Mouse (Mus musculus): ENCODE measurements around the gene Ptpa. TPM values are rescaled to one million over a fixed set of nuclear protein-coding genes. Genes with fewer than 3 reads are reported as not detected.

The Ptpa gene
- total RNA-seq, 2 experiments from 2014 or later = 61.0 to 127 TPM

DNA sequence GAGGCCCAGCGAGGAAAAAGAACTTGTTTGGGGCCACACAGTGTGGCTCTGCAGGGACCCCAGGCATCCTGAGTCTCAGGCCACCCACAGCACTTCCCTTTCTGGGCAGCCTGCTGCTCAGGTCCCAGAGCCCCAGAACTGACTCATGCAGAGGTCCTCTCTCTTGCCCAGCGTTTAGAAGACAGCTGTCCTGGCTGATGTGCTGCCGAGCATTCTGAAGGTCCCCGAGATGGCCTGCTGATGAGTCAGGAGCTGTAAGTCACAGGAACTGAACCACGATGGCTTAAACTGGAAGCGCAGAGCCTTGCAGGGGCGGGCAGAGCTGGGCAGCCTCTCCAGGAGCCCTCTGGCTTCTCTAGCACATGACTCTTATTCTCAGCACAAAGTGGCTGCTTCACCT is 71.8 kb downstream of the Ptpa start:
- ATAC-seq (replicated peaks; ENCODE audit: poor library complexity, severe bottlenecking) = peak; percentile 66

- ATAC-seq (replicated peaks; ENCODE audit: poor library complexity, severe bottlenecking) = peak; percentile 60
These were observed 74.5 kb downstream of the Ptpa start for GRCm38 (mm10) chr2:30490384-30490783.

GRCm38 (mm10) chr2:30495000-30495908 is 79.4 kb downstream of the Ptpa start:
- 0 out of 2 replicates have a peak, but pooled peaks have one; percentile 15 for ATAC-seq (replicated peaks; ENCODE audit: poor library complexity, severe bottlenecking)

GRCm38 (mm10) chr2:30495909-30496861 is 80.3 kb downstream of the Ptpa start:
- ATAC-seq (replicated peaks; ENCODE audit: poor library complexity, severe bottlenecking) = peak; percentile 82

Other genes starting within 250 kb of the Ptpa start
- gene Endog, start 244.5 kb upstream of the Ptpa start, total RNA-seq (2014; fragmentation: Nextera tagmentation) = 5.0 and 7.9 TPM in 2 replicates
- gene Endog, start 244.5 kb upstream of the Ptpa start, total RNA-seq (2017) = 3.2 and 8.3 TPM in 2 replicates
- gene Spout1, start 237.6 kb upstream of the Ptpa start, total RNA-seq (2014; fragmentation: Nextera tagmentation) = 40.2 and 58.2 TPM in 2 replicates
- 44.3 and 49.7 TPM in 2 replicates for gene Spout1, start 237.6 kb upstream of the Ptpa start, total RNA-seq (2017)
- gene Kyat1, start 210.2 kb upstream of the Ptpa start, total RNA-seq (2014; fragmentation: Nextera tagmentation) = 2.6 and 12.8 TPM in 2 replicates
- 4.7 and 8.5 TPM in 2 replicates for gene Kyat1, start 210.2 kb upstream of the Ptpa start, total RNA-seq (2017)
- 5.8 and 6.6 TPM in 2 replicates for gene Lrrc8a, start 178.3 kb upstream of the Ptpa start, total RNA-seq (2014; fragmentation: Nextera tagmentation)
- 5.3 and 8.7 TPM in 2 replicates for gene Lrrc8a, start 178.3 kb upstream of the Ptpa start, total RNA-seq (2017)
- not detected in 2 replicates for gene Gm28035, start 175.5 kb upstream of the Ptpa start, total RNA-seq (2014; fragmentation: Nextera tagmentation)
- gene Gm28035, start 175.5 kb upstream of the Ptpa start, total RNA-seq (2017) = not detected in 2 replicates
- 0.99 and 1.2 TPM in 2 replicates for gene Phyhd1, start 149.8 kb upstream of the Ptpa start, total RNA-seq (2014; fragmentation: Nextera tagmentation)
- 0.22 and 1.5 TPM in 2 replicates for gene Phyhd1, start 149.8 kb upstream of the Ptpa start, total RNA-seq (2017)
- 3.1 and 19.1 TPM in 2 replicates for gene Gm28038, start 135.0 kb upstream of the Ptpa start, total RNA-seq (2014; fragmentation: Nextera tagmentation)
- not detected in 2 replicates for gene Gm28038, start 135.0 kb upstream of the Ptpa start, total RNA-seq (2017)
- 6.1 and 7.5 TPM in 2 replicates for gene Dolk, start 129.7 kb upstream of the Ptpa start, total RNA-seq (2014; fragmentation: Nextera tagmentation)
- gene Dolk, start 129.7 kb upstream of the Ptpa start, total RNA-seq (2017) = 12.1 and 15.1 TPM in 2 replicates
- gene Nup188, start 129.6 kb upstream of the Ptpa start, total RNA-seq (2014; fragmentation: Nextera tagmentation) = 37.5 and 51.5 TPM in 2 replicates
- 21.0 and 27.0 TPM in 2 replicates for gene Nup188, start 129.6 kb upstream of the Ptpa start, total RNA-seq (2017)
- gene Sh3glb2, start 56.7 kb upstream of the Ptpa start, total RNA-seq (2014; fragmentation: Nextera tagmentation) = 32.3 and 47.4 TPM in 2 replicates
- 23.1 and 41.1 TPM in 2 replicates for gene Sh3glb2, start 56.7 kb upstream of the Ptpa start, total RNA-seq (2017)
- gene Miga2, start 51.8 kb upstream of the Ptpa start, total RNA-seq (2014; fragmentation: Nextera tagmentation) = 6.8 and 13.5 TPM in 2 replicates
- gene Miga2, start 51.8 kb upstream of the Ptpa start, total RNA-seq (2017) = 7.0 and 7.3 TPM in 2 replicates
- 13.4 and 17.5 TPM in 2 replicates for gene Dolpp1, start 23.8 kb upstream of the Ptpa start, total RNA-seq (2014; fragmentation: Nextera tagmentation)
- 19.1 and 29.6 TPM in 2 replicates for gene Dolpp1, start 23.8 kb upstream of the Ptpa start, total RNA-seq (2017)
- 18.1 and 35.3 TPM in 2 replicates for gene Crat, start 226 bp upstream of the Ptpa start, total RNA-seq (2014; fragmentation: Nextera tagmentation)
- 7.1 and 14.7 TPM in 2 replicates for gene Crat, start 226 bp upstream of the Ptpa start, total RNA-seq (2017)
- not detected in 2 replicates for gene Ier5l, start 58.2 kb downstream of the Ptpa start, total RNA-seq (2014; fragmentation: Nextera tagmentation)
- 0.56 and 3.2 TPM in 2 replicates for gene Ier5l, start 58.2 kb downstream of the Ptpa start, total RNA-seq (2017)
- gene Cstad, start 179.0 kb downstream of the Ptpa start, total RNA-seq (2014; fragmentation: Nextera tagmentation) = not detected in 2 replicates
- gene Cstad, start 179.0 kb downstream of the Ptpa start, total RNA-seq (2017) = not detected in 2 replicates

All from granulocyte monocyte progenitor cell, adult 5-6 weeks (primary cell).